Mouse (Mus musculus): ENCODE data around the gene Tmem179b.

DNA sequence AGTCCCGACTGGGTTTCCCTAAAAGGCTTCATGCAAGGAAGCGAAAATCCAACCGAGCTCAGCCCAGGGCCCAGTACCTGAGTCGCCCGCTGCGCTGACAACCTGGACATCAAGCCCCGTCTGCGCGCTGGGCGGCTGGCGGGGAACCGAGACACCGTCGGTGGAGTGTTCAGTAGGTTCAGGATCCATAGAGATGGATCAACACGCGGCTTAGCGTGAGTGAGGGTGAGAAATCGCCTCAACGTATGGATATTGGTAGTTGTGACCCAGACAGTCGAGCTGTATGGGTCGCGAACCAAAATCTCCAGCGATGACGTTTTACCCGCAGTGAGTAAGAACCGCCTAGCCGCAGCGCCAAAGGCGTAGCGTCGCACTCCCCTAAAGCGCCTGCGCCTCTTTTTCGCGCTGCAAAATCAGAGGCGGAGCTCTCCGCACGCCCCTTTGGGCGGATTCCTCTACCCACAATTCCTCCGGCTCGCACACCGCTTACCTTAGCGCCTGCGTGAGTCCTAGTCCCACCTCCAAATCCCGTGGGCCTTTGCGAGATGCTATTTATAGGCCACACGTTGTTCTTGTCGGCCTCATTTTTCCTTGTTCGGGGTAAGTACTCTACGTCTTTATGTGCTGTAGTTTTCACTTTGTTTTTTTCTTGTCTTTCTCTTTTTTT lies 51.2 kb downstream of the Tmem179b start, which contains the start of gene Slc3a2:
- TF ChIP-seq CTCF (IDR thresholded peaks at IDR 0.05; ENCODE audit: control insufficient read depth, insufficient read depth, insufficient replicate concordance, low read depth, low read length) = no peak
- peak; percentile 96 for TF ChIP-seq POLR2A (IDR thresholded peaks at IDR 0.05; ENCODE audit: control insufficient read depth, low read depth, low read length)

All from testis, adult 2 months (tissue).